Mouse (Mus musculus) forebrain, postnatal 0 days (tissue): Measurements from ENCODE around the gene Ccdc170. TPM values are rescaled to one million over a fixed set of nuclear protein-coding genes. Genes with fewer than 3 reads are reported as not detected.
"Not testable (repeated sequence)": the region's sequence is repeated elsewhere in the genome, so short reads cannot be mapped to it uniquely, and the experiment has no call there.

ENCODE experiments used
- ATAC-seq: fragments of 200-750 bp; cut with Nextera tagmentation; 2 replicates; pipeline ENCODE4 v1.8.0; 2017; ENCODE audit warnings: mild to moderate bottlenecking, moderate library complexity
- DNase-seq: peaks from one replicate; pipeline ENCODE4 v3.0.0-alpha.2; 2015
- H3K27ac ChIP-seq: fragments of 300-500 bp; sonication (generic); 2 replicates; pipeline ENCODE4 v1.5.1; 2014; ENCODE audit warnings: low read depth, mild to moderate bottlenecking, antibody characterized with exemption, low read length, moderate library complexity, mixed read lengths
- H3K27me3 ChIP-seq: fragments of 300-500 bp; sonication (generic); 2 replicates; pipeline ENCODE4 v1.6.1; 2014; ENCODE audit warnings: mild to moderate bottlenecking, low read length, mixed read lengths; ENCODE audit not compliant: insufficient read depth
- H3K36me3 ChIP-seq: fragments of 300-500 bp; sonication (generic); 2 replicates; pipeline ENCODE4 v1.6.1; 2014; ENCODE audit warnings: mild to moderate bottlenecking, moderate library complexity; ENCODE audit not compliant: insufficient read depth
- H3K4me1 ChIP-seq: fragments of 300-500 bp; sonication (generic); 2 replicates; pipeline ENCODE4 v1.6.1; 2014; ENCODE audit warnings: antibody characterized with exemption; ENCODE audit not compliant: insufficient read depth
- H3K4me2 ChIP-seq: fragments of 300-500 bp; sonication (generic); 2 replicates; pipeline ENCODE4 v1.6.1; 2014; ENCODE audit warnings: low read depth, mild to moderate bottlenecking, moderate library complexity
- H3K4me3 ChIP-seq: fragments of 300-500 bp; sonication (generic); 2 replicates; pipeline ENCODE4 v1.5.1; 2014; ENCODE audit warnings: low read depth, low read length, mixed read lengths
- H3K9ac ChIP-seq: fragments of 300-500 bp; sonication (generic); 2 replicates; pipeline ENCODE4 v1.6.1; 2014; ENCODE audit warnings: mild to moderate bottlenecking
- H3K9me3 ChIP-seq: fragments of 300-500 bp; sonication (generic); 2 replicates; pipeline ENCODE4 v1.6.1; 2016; ENCODE audit warnings: low read length
- CTCF ChIP-seq: sonication (generic); IDR thresholded peaks from 2 replicates; pipeline ENCODE4 v1.5.1; 2016; ENCODE audit warnings: antibody characterized with exemption, control low read depth, low read depth
- WGBS: fragments of 180-500 bp; shearing (Covaris S2); extraction: QIAGEN DNeasy Blood & Tissue Kit; methylation state at CpG from one replicate; pipeline ENCODE4 v1.1.7; 2014; 5-methylcytosine and 5-hydroxymethylcytosine counted together
- polyA plus RNA-seq: library from polyadenylated mRNA; unstranded; fragments of >200 nt; fragmentation: Nextera tagmentation; extraction: Ambion mirVana; gene quantifications from 2 replicates; pipeline ENCODE4 v1.2.1, GENCODE M21; 2015
- total RNA-seq: library from RNA; depleted of rRNA; stranded (reverse); fragments of >200 nt; gene quantifications from 2 replicates; pipeline ENCODE4 v1.2.3, GENCODE M21; 2014

The Ccdc170 gene
- total and polyA plus RNA-seq, 2 experiments from 2014 or later: 0.62 to 1.4 TPM

- no peaks in the 10 kb centered on the region for H3K4me1 ChIP-seq
- H3K9ac ChIP-seq: no peak overlapping the region
- peak; percentile 32; the same call in 1 of the 2 replicates for ATAC-seq
- peak; percentile 53 for DNase-seq
- no peak overlapping the region for H3K4me3 ChIP-seq
- no peak overlapping the region for H3K4me2 ChIP-seq
- 69% methylated on average over 10 of the region's 10 CpGs for WGBS
- H3K27me3 ChIP-seq: no peaks in the 10 kb centered on the region
- no peaks in the 10 kb centered on the region for H3K36me3 ChIP-seq
- H3K27ac ChIP-seq: no peak overlapping the region
- peak; percentile 61 for TF ChIP-seq CTCF
- H3K9me3 ChIP-seq: no peaks in the 10 kb centered on the region
These were observed 116.0 kb downstream of the Ccdc170 start for GRCm38 (mm10) chr10:4598244-4598842.

DNA sequence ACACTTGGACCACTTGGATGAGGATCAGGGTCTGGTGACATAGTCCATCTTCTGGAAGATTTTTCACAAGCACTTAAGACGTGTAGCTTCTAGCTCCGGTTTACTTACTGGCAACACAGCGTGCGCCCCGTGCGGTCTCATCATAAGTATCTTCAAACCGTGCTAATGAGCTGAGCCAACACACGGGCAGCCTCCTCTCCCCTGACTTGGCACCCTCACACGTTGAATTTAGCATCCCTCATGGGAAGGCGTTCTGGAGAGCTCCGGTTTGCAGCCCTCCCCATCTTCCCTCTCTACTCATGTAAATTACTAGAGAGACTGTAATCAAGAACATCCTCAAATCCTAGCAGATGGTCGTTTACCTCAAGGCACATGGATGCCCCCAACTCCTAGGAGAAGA, 116.6 kb downstream of the Ccdc170 start:
- DNase-seq: peak; percentile 40
- ATAC-seq: peak; percentile 86
- Histone ChIP-seq H3K36me3 (no peaks in the 10 kb centered on the region), H3K4me3 (no peak overlapping the region), H3K27ac (no peak overlapping the region), H3K9ac (no peak overlapping the region), H3K9me3 (no peaks in the 10 kb centered on the region), H3K27me3 (no peaks in the 10 kb centered on the region), H3K4me1 (no peaks in the 10 kb centered on the region), H3K4me2 (no peak overlapping the region)
- no peak for TF ChIP-seq CTCF
- WGBS: 70% methylated on average over 12 of the region's 12 CpGs

- ATAC-seq: no peak
- no peaks in the 10 kb centered on the region for H3K36me3 ChIP-seq
- no peak for TF ChIP-seq CTCF
- DNase-seq: no peak
- H3K4me1 ChIP-seq: no peaks in the 10 kb centered on the region
- no peaks in the 10 kb centered on the region for H3K9me3 ChIP-seq
- no peak overlapping the region for H3K27ac ChIP-seq
- no peak overlapping the region for H3K9ac ChIP-seq
- H3K4me2 ChIP-seq: no peak overlapping the region
- H3K4me3 ChIP-seq: no peak overlapping the region
- WGBS: 69% methylated on average over 4 of the region's 4 CpGs
- no peaks in the 10 kb centered on the region for H3K27me3 ChIP-seq
These were observed 117.3 kb downstream of the Ccdc170 start for GRCm38 (mm10) chr10:4599591-4599990.

- Histone ChIP-seq H3K27me3 (no peaks in the 10 kb centered on the region), H3K4me1 (no peaks in the 10 kb centered on the region), H3K9me3 (no peaks in the 10 kb centered on the region), H3K36me3 (no peaks in the 10 kb centered on the region), H3K9ac (no peak overlapping the region), H3K4me3 (no peak overlapping the region), H3K4me2 (no peak overlapping the region), H3K27ac (no peak overlapping the region)
- WGBS: 54% methylated on average over 2 of the region's 2 CpGs
- DNase-seq (no peak), ATAC-seq (no peak)
- no peak for TF ChIP-seq CTCF
These were observed 118.6 kb downstream of the Ccdc170 start for GRCm38 (mm10) chr10:4600796-4601474.

GRCm38 (mm10) chr10:4601612-4602011, 119.3 kb downstream of the Ccdc170 start:
- not testable (repeated sequence) for H3K4me2 ChIP-seq, H3K9me3 ChIP-seq, H3K27ac ChIP-seq, H3K9ac ChIP-seq, H3K36me3 ChIP-seq, DNase-seq, ATAC-seq, H3K4me3 ChIP-seq, H3K27me3 ChIP-seq, H3K4me1 ChIP-seq

GRCm38 (mm10) chr10:4602466-4602865, 120.2 kb downstream of the Ccdc170 start:
- Histone ChIP-seq H3K4me2 (no peak overlapping the region), H3K27ac (no peak overlapping the region), H3K4me1 (no peaks in the 10 kb centered on the region), H3K27me3 (no peaks in the 10 kb centered on the region), H3K9me3 (no peaks in the 10 kb centered on the region), H3K4me3 (no peak overlapping the region), H3K36me3 (no peaks in the 10 kb centered on the region), H3K9ac (no peak overlapping the region)
- no peak for TF ChIP-seq CTCF
- WGBS: 81% methylated on average over 4 of the region's 4 CpGs
- ATAC-seq (no peak), DNase-seq (no peak)

- Histone ChIP-seq H3K36me3 (no peaks in the 10 kb centered on the region), H3K4me2 (no peak overlapping the region), H3K27me3 (no peaks in the 10 kb centered on the region), H3K9ac (no peak overlapping the region), H3K4me1 (no peaks in the 10 kb centered on the region), H3K4me3 (no peak overlapping the region), H3K27ac (no peak overlapping the region), H3K9me3 (no peaks in the 10 kb centered on the region)
- 80% methylated on average over 4 of the region's 4 CpGs for WGBS
- no peak for TF ChIP-seq CTCF
- no peak for ATAC-seq
- no peak for DNase-seq
These were observed 122.4 kb downstream of the Ccdc170 start for GRCm38 (mm10) chr10:4604527-4605209.
